Mouse (Mus musculus): ENCODE results near the gene Srrm1.
"Not testable (repeated sequence)": the region's sequence is repeated elsewhere in the genome, so short reads cannot be mapped to it uniquely, and the experiment has no call there.

Srrm1 gene

DNA sequence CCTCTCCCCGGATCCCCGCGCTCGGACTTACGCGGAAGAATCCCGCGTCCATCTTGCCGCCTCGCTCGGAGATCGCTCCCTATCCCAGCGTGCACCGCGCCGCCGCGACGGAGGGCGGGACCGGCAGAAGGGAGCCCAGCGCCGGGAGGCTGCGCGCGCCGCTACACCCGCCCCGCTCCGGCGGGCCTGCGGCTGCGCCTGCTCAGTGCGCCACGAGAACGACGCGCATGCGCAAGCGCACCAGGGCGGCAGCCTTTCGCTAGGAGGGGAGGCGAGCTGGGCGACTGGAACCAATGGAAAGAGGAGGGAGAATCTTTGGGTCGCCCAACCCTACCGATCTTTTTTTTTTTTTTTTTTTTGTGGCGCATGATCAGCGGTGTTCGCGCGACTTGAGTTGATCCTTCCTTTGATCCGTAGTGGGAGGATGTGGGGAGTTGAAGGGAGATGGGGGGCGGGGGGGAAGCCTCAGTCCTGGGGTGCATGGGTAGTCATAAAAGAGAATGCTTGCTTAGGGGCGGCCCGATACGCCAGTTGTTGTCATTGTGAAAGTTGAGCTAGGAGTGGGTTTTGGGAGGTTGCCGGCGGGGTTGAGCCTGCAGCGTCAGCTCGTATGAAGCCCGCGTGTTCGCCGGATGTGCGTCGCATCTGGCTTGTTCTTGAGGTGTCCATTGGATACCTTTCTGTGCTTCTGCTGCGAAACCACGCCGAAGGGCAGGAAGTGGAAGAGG, at the start of gene Srrm1:
Gene Srrm1, minus strand, starts transcription at position 256 of the 728 bp plus-strand sequence.
- peak; percentile 99 for DNase-seq (ENCODE audit: low spot score)

DNA sequence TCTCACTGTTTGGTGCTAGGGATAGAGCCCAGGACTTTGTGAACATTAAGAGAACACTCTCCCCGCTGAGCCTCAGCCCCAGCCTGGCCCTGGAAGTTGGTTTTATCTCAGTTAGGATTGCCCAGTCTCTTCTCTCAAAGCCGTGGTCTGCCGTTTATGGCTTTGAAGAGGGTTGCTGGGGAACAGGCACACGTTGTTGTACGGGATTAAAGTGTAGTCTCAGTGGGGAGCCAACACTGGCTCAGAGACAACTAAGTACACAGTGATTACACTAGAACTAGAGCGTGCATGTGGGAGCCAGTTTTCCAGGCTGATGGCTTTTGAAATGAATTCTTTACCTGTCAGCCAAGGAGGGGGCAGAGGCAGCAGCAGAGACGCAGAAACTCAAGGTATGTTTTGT, 48.8 kb upstream of the Srrm1 start:
- no peak for DNase-seq (ENCODE audit: low spot score)

DNA sequence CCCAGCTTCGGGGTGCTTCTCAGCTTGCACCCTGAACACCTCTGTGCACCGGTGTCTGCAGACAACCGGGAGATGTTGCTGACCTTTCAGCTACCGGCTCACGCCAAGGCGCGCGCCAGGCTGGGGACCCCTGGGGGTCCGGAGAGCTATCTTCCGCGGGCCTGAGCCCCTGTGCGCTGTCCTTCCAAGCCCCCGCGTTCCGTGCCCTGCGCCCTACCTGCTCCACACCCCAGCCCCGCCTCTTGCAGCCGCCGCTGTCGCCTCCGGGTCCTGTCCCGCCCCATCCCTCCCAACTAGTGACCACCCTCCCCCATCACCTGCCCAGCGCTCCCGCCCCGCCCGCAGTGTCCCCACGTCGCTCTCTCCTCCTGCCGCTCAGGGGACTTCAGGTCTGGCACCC, 44.9 kb upstream of the Srrm1 start, which contains the start of gene Ncmap:
Gene Ncmap, minus strand, starts transcription at position 237 of the 400 bp plus-strand sequence.
- no peak for DNase-seq (ENCODE audit: low spot score)

DNA sequence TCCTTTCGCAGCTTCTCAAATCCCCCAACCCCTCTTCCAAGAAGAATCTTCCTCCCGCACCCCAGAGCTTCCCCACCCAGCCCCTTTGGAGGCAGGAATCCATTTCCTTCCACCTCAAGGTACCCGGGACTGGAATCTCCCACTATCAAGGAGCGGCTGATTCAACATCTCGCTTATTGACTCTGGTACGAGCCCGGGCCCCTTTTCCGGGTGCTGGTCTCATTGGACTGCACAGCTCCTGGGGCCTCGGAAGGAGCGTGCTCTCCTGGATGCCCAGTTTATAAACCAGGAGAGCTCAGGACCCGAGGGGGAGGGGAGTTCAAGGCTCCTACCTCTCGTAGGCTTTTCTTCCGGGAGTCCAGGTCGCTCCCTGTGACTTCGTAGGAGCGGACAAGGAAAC, 44.4 kb upstream of the Srrm1 start:
- no peak for DNase-seq (ENCODE audit: low spot score)

DNA sequence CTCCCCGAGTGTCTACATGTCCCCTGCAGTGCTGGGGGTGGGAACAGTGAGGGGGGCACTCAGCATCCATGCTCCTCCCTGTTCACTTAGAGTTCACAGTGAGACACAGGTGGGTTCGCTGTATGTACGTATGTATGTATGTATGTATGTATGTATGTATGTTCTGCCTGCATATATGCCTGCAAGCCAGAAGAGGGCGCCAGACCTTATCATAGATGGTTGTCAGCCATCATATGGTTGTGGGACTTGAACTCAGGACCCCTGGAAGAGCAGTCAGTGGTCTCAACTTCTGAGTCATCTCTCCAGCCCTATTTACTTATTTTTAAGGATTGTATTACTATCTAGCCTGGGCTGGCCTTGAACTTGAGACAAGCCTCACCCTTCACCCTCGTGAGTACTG, 43.2 kb upstream of the Srrm1 start:
- DNase-seq (ENCODE audit: low spot score), result no peak

DNA sequence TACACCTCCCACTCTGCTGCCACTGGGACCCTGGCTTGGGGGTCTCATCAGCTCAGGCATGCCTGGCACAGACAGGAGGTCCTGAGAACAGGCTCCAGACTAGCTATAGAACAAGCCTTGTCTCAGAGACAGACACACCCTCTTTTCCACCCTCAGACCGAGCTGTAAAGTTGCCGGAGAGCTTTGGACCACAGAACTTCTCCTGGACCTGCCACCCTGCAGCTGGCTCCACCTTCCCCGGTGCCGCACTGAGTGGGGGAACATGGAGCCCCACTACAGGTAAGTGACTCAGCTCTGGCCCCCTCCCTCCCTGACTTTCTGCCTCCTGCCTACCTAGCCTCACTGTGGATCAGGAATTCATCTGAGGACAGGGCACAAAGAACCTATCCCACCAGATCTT, 42.3 kb upstream of the Srrm1 start:
- no peak for DNase-seq (ENCODE audit: low spot score)

DNA sequence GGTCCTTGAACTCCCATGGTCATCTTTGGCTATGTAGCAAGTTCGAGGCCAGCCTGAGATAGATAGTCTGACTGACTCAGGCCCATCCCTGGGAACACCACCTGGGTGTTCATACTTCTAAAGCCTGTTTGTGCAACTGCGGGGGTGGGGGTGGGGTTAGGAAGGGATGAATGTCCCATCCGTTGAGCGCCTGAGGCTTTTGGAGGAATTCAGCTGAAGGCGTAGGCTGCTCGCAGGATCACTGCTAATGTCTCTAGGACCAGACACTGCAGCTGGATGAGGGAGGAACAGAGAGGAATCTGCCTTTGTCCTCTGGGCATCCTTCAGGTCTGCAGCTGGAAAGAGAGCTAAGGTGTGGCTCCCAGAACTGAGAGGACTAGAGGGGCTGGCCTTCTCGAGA, 41.5 kb upstream of the Srrm1 start:
- no peak for DNase-seq (ENCODE audit: low spot score)

DNA sequence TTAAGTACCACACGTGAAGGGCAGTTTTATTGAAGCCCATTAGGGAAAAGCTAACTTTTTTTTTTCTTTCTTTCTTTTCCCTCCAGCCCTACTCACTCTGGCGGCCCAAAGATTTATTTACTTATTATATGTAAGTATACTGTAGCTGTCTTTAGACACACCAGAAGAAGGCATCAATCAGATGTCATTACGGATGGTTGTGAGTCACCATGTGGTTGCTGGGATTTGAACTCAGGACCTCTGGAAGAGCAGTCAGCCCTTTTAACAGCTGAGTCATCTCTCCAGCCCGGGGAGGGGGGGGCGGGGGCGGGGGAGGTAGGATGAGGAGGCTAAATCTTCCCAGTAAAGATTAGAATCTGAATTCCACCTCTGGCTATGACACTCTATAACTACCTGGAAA, 40.3 kb upstream of the Srrm1 start:
- DNase-seq (ENCODE audit: low spot score), result no peak

DNA sequence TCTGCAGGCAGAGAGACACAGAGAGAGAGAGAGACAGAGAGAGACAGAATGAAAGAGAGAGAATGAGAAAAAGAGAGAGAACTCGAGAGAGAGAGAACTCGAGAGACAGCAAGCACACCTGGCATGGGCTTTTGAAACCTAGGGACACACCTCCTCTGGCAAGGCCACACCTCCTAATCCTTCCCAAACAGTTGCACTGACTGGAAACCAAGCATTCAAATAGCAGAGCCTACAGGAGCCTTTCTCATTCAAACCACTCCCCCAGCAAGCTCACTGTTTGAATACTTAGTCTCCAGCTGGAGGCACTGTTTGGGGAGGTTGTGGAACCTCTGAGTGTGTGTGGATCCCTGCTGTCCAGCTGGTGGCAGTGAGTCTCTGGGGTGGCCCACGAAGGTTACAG, 39.7 kb upstream of the Srrm1 start:
- DNase-seq (ENCODE audit: low spot score), result no peak

DNA sequence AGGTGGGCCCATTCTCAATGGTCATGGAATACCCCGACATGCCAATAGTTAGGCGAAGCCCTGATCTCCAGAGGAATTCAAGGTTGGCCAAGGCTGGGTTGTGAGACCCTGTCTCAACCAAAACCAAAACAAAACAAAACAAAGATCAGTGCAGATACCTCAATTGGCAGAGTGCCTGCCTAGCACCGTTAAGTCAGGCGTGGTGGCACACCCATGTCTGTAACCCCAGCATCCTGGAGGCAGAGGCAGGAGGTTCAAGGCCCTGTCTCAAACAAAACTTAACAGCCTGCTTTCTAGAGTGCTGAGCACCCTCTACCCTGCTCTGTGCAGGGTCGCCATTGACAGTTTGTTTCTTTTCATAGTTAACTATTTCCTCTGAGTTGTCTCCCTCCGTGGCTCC, 37.9 kb upstream of the Srrm1 start:
- no peak for DNase-seq (ENCODE audit: low spot score)

DNA sequence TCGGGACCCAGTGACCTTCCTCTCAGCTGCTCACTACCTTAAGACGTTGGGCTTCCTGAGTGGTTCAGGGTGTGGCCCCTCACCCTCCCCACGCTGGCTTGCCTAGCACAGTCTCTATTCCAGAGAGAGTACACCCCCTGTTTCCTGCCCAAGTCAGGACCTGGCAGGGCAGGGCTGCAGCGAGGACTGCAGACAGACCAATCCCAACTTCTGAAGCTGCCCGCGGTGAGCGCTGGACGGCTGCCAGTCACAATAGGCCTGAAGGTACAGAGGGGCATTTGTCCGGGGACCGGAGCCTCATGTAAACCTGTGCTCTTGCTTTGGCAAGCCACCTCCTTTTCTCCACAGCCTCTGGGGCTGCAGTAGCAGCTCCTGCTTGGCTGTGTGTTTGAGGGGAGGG, 32.5 kb upstream of the Srrm1 start:
- no peak for DNase-seq (ENCODE audit: low spot score)

DNA sequence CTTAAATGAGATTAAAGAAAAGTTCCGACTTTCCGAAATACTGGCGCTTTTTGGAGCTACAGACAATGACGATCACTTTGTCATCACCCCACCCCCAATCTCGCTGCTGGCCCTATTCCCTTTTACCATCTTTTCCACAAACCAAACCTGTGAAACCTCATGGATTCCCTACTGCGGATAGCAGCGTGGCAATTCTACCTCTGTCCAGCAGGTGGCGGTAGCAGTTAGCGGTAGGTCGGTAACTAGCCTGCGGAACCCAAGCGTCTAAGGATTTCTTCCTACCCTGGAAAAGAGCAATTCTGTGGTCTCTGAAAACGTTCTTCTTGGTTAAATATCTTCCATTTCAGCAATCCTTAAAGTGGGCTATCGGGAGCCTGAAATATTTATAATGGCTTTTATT, 29.2 kb upstream of the Srrm1 start:
- DNase-seq (ENCODE audit: low spot score), result peak; percentile 96

DNA sequence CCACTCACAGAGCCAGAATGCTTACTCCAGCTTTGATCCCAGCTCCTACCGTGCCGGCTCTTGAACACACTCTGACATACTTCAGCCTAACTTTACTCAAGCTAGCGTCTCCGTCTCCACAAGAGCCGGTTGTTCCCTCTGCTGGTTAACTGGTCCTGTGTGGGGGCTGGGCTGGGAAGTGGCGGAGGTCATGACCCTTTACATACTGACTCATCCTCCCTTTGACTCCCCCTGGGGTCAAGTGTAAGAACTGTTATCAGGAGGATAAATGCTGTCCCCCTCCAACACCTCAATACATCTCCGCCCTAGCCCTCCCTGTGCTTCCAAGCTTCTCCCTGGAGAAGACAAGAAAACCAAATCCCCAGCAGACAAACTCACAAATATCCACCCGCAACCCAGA, 28.2 kb upstream of the Srrm1 start:
- peak; percentile 24 for DNase-seq (ENCODE audit: low spot score)

DNA sequence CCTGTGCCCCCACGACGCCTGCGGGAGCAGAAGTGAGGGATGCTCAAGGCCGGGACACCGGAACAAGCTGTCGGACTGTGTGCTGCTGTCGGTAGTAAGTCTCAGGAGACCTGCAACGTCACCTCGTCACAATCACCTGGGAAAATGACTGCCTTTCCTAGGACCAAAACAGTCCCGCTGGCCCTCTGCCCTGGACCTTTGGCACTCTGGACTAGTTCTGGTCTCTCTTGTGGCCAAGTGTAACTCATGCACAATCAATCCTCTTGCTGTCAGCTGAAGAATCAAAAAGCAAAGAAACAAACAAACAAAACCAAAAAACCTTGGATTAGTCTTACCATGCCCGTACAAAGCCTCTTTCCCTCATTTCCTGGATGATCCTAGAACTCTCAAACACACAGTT, 24.1 kb upstream of the Srrm1 start:
- no peak for DNase-seq (ENCODE audit: low spot score)

DNA sequence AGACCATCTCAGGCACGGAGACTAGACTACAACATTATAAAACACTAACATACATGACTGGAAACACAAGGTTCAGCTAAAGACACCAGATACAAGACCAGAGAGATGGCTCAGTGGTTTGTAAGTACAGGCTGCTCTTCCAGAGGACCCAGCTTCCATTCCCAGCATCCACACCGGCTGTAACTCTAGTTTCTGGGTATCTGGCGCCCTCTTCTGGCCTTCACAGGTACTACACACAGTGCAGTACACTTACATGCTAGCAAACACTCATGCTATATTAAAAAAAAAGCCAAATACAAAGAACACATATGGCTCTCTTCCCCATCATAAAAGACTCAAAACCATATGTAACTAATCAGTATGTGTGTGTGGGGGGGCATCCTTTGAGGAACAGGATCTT, 22.3 kb upstream of the Srrm1 start:
- no peak for DNase-seq (ENCODE audit: low spot score)

DNA sequence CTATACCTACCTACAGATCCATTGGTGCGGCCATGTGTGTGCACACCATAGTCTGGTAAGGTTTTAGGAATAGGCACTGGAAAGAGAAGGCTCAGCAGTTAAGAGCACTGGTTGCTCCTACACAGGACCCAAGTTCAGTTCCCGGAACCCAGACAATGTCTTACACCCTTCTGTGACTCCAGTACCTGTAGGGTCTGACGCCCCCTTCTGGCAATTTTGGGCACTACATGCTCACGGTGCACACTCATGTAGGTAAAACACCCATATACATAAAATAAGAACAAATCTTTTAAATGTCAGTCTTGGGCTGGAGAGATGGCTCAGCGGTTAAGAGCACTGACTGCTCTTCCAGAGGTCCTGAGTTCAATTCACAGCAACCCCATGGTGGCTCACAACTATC, 20.2 kb upstream of the Srrm1 start:
- no peak for DNase-seq (ENCODE audit: low spot score)

DNA sequence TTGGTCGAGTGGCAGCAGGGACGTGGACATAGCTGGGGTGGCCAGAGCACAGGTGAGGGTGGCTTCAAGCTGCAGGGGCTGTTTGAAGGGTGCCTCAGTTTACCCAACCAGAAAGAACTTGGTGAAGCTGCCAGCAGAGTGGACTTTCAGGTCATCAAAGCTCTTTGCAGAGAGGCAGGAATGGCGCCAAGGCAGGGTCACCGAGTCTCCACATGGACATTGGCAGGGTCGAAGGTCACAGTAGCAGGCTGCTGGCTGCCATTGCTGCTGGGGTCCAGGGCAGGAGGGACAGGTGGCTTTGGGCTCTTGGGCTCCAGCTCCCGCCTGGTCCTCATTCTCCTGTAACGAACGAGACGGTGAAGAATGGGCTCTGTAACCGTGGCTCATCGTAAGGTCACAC, 17.3 kb upstream of the Srrm1 start:
- no peak for DNase-seq (ENCODE audit: low spot score)

DNA sequence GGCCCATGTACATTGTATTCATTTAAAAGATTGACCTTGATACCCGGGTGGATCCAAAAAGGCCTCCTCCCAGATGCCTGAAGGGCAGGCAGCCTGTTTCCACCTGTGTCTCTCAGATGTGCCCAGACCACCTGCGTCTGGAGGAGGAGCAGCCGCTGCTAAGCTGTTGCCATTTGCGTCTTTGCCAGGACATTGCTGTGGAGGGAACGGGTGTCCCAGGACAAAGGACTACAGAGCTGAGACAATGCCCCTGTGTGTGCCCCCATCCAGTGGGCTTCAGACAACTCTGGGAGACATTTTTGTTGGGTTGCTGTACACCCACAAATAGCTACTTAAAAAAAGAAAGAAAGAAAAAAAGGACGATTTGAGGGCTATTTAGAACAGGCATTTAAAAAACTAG, 9.7 kb upstream of the Srrm1 start:
- no peak for DNase-seq (ENCODE audit: low spot score)

DNA sequence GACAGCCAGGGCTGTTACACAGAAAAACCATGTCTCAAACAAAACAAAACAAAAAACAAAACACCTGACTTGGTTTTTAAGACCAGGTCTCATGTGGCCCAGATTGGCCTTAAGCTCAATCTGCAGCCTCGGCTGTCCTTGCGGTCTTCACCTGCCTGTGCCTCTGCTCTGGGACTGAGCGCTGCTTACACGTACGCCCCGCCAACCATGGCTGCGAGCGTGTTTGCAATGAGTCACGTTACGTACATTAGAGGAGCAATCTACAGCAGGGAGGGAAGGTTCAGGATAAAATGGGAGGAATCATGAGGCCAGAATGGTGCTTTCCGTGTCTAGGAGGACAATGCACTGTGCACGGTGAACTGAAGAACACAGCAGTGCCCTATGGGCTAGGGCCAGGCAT, 8.6 kb upstream of the Srrm1 start:
- DNase-seq (ENCODE audit: low spot score), result no peak

DNA sequence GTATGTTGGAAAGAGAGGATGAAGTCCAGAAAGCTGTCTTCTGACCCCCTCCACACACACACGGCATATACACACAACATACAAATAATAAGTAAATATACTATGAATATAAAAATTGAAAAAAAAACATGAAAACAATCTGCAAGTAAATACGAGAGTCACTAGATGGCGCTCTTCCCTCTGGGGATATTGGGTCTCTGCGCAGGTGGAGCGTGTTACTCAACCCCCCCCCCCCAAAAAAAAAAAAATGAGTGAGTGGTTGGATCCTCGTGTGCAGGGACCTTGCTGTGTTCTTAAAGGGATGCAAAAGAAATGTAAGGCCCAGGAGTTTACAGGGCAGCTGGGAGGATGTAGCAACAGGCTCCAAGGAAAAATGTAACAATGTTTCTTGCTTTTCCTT, 5.6 kb upstream of the Srrm1 start:
- peak; percentile 79 for DNase-seq (ENCODE audit: low spot score)

DNA sequence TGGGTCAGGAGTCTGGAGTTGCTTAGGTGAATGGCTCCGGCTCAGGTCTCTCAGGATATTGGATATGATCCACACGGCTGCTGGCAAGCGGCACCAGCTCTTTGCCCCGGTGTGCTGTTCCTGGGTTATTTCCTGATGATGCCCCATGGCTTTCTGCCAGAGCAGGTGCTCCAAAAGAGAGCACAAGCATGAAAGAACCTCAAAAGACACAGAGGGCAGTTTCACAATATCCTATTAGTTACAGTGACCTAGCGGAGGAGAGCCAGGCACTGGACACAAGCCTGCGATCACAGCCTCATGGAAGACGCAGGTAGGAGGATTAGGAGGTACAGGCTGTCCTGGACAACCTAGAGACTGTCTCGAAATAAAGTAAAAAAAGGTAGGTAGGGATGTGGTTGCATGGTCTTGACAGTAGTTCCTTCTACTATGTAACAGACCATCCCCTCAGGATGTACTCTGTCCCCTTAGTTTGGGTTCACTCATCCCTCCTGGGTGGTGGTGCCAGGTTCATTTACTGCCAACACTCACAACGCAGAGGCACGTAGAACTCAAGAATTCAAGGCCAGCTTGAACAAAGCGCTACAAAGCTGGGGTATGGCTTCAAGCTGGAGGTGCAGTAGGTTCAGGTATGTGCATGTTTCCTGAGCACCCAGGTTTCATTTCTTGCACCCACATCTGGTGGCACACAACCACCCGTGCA, 4.2 kb upstream of the Srrm1 start:
- DNase-seq (ENCODE audit: low spot score), result no peak

DNA sequence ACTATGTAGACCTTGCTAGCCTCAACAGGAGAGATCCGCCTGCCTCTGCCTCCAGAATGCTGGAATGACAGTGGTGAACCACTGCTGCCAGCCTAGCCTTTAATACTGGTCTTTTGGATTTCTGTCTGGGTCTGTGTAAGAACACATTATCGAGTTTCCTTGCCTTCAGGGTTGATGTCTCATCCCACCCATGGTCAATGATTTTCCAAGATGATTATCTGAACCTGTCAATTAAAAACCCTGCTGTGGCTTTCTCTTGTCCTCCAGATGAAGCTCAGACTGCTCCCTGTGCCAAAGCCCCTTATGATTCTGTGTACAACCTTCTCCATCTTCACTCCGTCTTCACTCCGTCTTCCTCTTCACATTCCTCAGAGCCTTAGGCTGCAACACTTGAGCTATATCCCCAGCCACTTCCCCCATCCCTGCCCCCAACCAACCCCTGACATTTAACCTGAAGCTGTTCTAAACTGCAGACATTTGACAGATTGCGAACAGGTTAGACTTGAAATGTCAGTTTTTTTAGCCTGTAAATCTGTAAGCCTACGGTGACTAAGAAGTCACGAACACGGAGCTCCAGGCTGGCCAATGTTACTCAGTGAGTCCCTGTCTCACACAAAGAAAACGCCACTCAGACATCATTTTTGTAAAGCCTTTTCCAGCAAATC, 2.9 kb upstream of the Srrm1 start:
- DNase-seq (ENCODE audit: low spot score), result peak; percentile 25

DNA sequence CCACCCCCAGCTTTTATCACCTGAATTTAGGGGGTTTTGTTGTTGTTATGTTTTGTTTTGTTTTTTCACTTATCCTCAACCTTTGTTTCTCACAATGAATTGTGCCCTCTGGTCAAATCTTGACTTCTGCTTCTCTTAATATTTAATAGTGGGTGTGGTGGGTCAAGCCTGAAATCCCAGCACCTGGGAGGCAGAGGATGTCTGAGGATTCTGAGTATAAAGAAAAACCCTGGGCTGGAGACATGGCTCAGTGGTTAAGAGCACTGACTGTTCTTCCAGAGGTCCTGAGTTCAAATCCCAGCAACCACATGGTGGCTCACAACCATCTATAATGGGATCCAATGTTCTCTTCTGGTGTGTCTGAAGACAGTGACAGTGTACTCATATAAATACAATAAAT, 1.6 kb upstream of the Srrm1 start:
- DNase-seq (ENCODE audit: low spot score), result not testable (repeated sequence)

Measured in embryo, embryonic 10 days (tissue).